Mouse (Mus musculus) lung, postnatal 4 days (tissue): ENCODE results near the gene Zfpm1.

Experiments
- DNase-seq, 2 experiments: peaks; one replicate each; pipeline ENCODE4 v3.0.0; 2021

Zfpm1 gene

DNA sequence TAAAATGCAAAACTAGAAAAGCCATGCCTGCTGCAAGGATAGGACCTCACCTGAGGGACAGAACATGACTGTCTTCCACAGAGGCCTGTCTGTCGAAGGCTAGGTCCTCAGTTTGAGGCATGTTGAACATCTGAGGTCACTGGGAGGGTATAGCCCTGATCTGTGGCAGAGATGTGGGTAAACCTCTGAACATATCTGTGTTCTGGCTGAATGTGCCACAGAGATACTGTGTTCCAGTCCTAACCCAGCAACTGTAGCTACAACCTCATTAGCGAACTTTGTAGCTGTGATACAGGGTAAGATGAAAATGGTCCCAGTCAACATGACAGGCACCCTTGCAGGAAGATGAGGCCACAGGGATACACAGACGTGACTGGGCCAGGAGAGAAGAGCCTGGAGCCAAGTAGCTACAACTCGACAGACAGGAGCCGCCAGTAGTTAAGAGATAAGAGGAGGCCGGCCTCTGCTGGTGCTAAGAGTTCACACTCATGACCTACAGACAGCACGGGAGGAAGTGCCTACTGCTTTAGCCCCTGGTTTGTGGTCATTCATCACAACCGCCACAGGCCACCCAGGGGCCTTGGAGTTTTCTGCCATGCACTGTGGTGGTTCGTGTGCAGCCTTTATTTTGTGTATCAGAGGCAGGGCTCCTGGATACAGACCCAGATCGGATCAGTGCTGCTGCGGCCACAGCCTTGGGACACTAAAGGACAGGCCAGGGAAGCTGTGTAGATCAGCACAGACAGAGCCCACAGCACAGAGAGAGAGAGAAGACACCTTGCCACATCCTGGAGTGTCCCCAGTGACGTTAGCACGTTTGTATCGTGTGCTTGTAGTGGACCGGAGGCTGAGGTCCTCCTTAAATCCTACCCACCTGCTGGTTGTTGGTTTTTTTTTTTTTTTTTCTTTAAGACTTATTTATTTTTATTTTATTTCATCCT is 67.7 kb downstream of the Zfpm1 start:
- DNase-seq: no peak

DNA sequence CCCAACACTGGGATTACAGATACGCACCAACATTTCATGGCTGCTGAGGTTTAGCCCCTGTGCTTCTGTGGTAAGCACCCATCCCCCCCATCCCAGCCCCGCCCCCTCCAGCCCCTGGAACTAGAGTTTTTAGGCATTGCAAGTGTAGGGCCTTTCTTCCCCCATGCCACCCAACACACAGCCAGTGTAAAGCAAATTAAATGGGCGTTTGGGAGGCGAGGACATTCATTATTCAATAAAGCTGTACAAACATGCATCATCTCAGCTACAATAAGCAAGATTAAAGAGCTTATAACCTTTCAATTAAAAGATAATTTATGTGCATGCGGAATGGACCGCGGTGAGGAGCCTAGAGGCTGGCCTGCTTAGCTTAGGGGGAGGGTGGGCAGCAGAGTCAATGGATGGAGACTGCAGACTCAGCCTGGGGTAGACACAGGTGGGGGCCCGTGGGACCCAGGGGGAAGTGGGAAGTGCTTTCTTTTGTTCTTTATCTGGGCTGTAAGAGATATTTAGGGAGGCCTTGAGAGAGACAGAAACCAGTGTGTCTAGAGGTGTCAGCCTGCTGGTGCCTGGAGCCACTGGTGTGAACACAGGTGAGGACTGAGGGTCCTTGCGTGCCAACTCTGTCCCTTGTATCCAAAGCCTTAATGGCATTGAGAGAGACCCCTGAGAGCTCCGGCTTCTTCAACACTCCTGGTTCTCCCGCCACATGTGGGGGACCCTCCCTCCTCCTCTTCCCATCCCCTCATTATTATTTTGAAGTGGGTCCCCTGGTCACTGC is 68.6 kb downstream of the Zfpm1 start:
- no peak for DNase-seq

DNA sequence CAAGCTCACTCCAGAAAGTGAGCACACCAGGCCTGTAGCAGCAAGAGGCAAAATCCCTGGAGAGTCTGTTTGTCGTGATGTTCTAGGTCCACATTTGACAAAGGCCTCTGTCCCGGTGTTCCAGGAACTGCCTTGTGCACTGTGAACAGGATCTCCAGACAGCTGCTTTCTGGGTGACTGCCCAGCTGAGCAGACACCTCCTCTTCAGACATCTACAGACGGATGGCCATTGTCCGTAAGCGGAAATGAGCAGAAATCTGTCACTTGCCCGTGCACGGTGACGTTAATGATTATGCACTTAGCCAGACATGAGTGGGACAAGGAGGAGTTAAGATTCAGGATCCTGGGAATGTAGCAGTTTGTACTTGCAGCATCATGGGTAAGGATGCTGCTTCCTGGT is 72.2 kb downstream of the Zfpm1 start:
- peak in 1 of 2 experiments; percentile 72 for DNase-seq

DNA sequence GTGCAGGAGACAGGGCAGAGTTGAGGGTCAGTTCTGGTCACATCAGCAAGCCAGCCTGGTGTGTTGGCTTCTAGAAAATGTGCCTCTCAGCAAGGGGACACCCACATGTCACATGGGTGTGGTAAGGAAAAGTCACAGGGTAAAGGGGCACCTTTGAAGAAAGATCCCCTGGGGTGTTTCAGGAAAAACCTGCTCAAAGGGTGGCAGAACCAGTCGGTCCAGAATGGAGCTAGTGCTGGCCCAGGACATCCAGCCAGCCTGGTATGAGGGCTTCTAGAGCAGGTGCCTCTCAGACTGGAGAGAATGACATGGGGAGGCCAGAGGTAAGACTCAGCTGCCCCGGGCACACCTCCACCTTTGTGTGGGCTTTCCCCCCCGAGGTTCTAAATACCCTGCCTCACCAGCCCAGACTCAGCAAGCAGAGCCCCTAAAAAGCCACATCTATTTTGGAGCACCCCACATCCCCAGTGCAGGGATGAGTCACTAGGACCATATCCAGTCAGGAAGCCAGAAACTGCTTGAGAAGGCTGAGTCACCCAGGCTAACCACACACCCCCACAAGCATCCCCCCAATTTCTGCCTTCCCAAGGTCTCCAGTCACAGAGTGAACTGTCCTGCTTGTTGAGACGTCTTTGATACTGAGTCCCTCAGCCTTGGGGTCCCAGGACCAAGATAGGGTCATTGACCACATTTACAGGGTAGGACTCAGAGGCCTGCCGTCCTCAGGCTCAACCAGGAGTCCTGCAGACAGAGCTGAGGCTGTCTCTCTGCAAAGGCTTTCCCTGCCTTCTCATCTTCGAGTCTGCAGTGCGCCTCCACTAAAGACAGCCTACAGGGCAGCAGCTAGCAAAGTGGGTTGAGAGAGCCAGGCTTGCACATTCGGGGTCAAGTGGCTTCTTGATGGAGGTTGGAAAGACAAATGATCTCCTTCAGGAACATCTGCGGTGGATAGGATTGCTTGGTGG is 74.0 kb downstream of the Zfpm1 start:
- no peak for DNase-seq

DNA sequence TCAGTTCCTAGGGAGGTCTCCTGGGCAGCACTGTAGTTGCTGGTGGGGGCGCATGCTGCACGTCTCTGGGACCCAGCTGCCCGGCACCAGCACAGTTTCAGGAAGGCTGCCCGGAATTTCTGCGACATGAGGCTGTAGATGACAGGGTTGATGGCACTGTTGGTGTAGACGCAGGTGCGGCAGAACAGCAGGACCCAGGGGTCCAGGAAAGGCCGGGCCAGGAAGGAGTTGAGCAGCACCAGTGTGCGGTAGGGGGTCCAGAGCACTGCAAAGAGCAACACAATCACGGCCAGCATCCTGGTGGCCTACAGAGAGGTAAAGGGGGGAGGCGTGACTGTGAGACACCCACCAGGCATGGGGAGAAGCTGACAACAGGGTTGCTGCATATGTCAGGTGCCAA is 75.3 kb downstream of the Zfpm1 start:
- DNase-seq: no peak

DNA sequence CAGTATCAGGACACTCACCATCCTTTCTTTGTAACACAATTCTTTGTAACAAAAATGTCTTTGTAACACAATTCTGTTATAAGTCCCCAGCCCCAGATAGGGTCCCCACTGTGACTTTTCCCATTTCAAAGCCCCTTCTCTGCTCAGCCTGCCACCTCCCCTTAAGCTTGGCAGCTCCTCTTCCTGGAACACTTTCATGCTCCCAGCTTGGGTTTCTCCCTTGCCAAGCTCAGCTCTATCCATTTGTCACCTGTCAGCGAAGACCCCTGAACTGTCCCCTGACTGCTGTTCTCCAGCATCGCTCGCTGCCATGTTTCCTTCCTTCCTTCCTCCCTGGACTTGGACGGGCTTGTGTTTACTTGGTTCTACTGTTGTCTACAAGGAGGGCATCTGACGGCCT is 75.7 kb downstream of the Zfpm1 start:
- no peak for DNase-seq

DNA sequence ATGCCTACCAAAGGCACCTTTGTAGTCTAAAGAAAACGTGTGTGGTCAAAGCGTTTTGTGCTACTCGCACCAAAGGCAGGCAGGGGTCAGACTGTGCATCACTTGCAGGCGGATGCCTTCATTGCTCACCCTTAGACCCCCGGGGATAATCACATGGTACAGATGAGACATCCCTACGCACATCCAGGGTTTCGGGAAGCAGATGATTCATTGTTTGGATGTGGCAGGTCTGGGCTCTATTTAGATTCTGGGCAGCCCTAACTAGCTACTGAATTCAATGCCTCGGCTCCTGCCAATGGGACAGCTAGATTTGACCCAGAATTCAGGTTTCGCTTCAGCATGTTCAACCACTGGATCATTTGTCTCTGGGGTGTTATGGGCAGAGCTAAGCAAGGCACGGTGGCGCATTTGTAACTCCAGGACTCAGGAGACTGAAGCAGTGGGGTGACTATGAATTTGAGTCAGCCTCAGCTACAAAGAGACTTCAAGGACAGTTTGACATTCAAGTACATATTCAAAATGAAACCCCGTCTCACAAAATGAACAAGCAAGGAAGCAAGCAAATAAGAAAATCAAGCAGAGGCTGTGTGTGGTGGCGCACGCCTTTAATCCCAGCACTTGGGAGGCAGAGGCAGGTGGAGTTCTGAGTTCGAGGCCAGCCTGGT is 77.3 kb downstream of the Zfpm1 start:
- DNase-seq: no peak

DNA sequence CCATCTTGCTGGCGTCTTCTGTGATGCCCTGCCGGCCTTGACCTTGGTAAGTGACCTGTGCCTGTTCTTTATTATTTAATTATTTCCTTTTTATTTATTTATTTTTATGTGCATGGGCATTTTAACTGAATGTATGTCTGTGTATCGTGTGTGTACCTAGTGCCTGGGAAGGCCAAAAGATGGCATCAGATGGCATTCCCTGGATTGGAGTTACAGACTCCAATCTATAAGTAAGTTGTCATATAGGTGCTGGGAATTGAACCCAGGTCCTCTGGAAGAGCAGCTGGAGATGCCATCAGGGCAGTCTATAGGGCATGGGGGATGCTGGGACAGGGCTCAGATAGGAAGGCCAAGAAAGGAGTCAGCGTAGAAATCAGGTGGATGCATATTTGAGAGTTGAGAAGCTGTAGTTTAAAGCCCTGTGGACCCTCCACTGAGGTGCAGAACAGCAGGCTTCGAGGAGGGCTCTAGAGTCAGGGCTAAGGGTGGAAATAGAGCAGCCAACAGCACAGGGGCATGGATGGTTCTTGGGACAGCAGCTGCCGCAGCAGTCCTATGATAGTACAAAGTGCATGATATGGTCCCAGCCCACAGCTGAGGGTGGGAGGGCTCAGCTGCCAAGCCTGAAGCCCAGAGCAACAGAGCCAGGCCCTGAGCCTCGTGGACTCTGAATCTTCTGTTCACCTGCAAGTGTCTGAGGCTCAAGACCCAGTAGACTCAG is 78.9 kb downstream of the Zfpm1 start, which contains the start of gene Trhr2:
Gene Trhr2 (minus strand): TSS at position 51 of the 721 bp plus-strand sequence.
- no peak for DNase-seq

DNA sequence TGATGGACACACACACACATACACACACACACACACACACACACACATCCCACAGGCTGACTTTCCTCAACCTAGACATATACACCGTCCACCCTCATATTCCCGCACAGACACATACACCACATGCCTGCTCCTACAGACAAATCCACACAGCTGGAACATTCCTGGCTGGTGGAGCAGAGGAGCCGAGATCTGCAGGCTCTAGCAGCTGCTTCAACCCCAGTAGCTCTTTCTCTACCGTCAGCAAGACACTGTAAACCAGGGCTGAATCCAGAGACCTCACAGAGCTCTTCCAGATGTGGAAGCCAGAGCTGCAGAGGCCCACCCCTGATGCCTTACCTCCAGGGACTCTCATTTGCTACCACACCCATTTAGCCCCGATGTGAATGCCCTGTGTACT is 80.3 kb downstream of the Zfpm1 start:
- no peak for DNase-seq

DNA sequence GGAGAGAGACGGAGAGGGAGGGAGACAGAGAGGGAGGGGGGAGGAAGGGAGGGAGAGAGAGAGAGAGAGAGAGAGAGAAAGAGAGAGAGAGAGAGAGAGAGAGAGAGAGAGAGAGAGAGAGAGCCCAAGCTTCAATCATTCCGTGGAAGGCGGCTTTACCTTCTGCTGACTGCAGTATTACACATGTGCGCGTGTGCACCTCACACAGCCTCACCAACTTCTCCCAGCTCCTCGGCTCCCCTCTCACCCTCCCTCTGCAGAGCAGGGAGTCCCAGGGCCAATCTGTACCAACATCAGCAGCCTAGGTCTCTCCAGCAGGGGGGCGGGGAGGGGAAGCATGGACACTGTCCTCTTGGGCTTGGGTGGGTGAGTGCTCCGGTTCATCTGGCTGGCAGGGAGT is 81.0 kb downstream of the Zfpm1 start:
- no peak for DNase-seq

DNA sequence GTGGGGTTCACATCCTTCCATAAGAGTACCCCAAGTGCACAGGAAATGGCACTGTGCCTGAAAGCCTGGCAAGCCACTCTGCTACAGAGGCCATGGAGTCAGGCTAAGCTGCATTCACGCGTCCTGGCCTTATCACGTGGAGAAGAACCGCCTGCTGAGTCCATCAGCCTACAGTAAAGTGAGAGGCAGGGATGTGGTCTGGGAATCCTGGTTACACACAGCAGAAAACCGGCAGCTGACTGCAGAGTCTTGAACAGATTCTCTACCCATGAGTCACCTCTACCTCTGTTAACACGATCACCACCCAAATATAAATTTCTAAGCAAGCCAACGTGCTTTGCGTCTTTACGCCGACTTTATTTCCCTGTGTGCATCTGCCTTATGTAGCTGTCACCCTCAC is 86.6 kb downstream of the Zfpm1 start:
- no peak for DNase-seq

DNA sequence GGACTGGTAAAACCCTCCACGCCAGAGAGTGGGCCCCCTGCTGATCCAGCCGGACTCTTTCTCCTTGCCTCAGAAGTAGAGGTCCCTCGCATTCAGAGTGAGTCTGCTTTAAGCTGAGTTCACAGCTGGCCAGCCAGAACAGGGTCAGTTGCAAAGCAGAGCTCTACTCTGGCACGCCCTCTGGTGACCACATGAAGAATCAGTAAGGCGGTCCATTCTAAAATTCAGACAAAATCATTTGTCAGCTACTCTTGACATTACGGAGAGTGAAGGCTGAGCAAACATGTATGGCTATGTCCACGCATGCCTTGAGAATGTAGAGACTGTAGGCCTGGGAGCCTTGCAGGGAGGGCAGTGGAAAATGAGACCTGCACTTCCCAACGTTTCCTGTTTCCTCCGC is 87.7 kb downstream of the Zfpm1 start:
- peak; percentile 85 to 86 for DNase-seq

DNA sequence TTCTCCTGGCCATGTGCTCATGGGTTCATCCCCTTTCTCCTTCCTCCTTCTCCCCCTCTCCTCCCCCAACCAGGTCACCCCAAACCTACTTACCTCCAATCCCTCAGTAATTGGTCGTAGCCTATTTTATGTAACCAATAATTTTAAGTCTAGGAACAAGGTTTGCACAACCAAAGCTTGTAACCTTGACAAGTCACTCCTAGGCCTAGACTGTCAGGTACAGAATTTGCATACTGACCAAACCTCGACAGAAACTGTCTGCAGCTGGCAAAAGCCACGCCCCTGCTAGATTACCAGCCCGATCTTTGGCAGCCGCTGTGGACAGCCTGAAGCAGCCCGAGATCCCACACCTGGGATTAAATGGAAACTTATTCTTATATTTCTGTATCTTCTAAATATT is 89.8 kb downstream of the Zfpm1 start:
- no peak for DNase-seq

DNA sequence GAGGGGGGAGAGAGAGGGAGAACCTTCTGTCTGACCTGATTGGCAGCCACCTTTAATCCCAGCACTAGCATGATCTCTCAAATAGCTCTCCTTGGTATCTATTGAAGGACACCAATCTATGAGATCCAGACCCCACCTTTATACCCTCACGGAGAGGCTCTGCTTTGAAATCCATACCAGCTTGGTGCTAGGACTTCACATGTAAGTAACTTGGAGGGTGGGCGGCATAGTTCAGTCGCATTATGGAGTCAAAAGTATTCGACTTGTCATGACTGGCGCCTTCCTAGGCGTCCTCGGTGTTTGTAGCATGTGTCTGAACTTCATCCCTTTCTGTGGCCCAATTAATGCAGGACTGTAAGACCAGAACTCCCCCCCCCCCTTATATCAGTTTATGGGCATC is 93.4 kb downstream of the Zfpm1 start:
- no peak for DNase-seq

DNA sequence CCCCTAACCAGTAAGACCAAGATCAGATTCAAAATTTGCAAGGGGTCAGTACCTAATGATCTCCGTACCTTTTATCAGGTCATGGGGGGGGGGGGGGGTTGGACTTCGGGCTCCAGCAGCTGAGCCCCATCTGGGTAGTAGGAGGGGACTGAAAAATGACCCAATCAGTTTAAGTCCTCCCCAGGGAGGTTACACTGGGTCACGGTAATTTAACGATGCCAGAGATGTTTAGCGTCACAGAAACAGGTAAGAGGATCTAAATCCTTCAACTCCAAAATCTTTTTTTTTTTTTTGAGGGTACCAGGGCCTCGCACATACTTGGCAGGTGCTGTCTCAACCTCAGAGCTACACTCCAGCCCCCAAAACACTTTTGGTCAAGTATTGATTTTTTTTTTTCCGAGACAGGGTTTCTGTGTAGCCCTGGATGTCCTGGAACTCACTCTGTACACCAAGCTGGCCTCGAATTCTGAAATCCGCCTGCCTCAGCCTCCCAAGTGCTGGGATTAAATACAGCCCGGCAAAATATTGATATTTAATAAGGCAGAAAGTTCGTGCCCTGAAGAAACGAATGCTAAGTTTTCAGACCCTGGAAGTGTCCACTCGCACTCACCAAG is 93.9 kb downstream of the Zfpm1 start:
- DNase-seq: no peak

DNA sequence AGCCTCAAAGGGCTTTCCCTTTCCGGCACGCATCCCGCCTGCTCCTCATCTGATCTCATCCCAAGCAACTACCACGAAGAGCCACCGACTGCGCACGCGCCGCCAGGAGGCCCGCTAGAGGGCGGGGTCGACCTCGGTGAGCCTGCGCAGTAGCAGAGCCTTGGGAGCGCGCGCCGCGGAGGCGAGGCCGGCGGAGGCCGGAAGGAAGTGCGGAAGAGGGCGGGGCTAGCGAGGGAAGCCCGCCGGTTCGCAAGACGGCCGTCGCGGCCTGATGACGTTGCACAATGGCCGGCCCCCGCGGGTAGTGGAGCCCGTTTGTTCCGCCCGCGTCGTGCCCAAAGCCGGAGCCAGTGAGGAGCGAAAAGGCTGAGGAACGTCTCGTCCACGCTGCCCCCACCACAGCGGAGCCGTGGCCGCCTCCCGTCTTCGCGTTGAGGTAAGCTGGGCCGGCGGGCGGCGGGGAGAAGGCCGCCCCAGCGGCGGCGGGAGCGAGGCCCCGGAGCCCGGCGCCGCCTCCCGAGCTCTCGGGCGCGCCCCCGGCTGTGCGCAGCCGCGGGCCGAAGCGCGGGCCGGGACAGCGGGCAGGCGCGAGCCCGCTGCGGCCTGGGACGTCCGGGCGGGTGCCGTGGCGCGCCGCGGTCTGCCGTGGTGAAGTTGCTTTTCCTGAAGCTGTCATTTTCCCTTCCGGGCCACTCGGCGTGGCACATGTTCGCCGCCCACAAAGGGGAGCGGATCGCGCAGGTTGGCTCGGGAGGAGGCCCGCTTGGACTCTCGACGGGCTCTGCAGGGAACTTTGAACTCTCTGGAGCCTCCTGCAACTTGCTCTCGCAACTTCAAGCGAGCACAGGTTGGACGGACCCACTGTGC is 94.7 kb downstream of the Zfpm1 start, which contains the start of gene Zc3h18:
Gene Zc3h18 (plus strand): TSS at position 245 of the 867 bp plus-strand sequence.
- peak; percentile 100 for DNase-seq

DNA sequence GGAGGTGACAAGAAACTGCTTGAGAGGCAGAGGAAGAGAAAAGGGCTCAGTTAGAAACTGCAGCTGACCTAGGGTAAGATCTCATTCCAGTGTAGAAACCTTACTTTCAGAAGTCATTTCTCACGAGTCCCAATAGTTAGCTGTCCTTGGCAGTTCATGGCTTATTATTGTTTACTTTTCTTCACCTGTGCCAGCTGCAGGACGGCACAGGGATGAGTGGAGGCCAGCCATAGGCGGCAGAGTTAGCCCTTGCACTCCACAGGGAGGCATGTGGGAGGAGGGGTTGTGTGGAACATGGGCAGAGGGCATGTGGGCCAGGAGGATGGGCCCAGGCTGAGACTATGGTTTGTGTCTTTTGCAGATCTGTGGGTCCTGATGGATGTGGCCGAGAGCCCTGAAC is 101.1 kb downstream of the Zfpm1 start:
- no peak for DNase-seq
